Mouse (Mus musculus) ZHBTc4 (cell line): ENCODE measurements around the gene Synj2bp.

Experiments
- DNase-seq: peaks from one replicate; pipeline ENCODE4 v3.0.0-alpha.2; 2011; ENCODE audit warnings: low read depth, low spot score

Gene Synj2bp

GRCm38 (mm10) chr12:81532316-81533028 is at the start of gene Synj2bp, which contains the start of gene Gm20498:
TSS of gene Synj2bp (minus strand) at chr12:81532911.
TSS of gene Gm20498 (minus strand) at chr12:81532905.
- DNase-seq = peak; percentile 91

DNA sequence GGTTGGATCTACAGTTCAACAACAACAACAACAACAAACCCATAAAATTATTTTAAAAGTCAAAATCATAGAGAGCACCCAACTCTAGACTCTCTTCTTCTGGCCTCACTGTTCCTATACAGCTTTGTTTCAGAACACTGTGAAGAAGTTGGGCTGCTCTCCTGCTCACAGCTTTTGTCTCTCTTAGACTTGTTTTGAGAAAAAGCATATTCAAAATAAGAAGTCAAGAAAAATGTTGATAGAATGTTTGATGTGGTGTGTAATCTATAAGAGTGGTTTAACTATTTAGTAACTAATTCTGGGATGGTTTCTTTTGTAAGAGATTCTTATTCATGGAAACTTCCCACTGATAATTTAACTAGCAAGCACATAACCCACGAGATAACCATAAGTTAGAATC is 35.7 kb upstream of the Synj2bp start, which contains the start of gene Adam21:
TSS of gene Adam21 (minus strand) at position 101 of the 400 bp plus-strand sequence.
- no peak for DNase-seq

GRCm38 (mm10) chr12:81567931-81568330 is 35.2 kb upstream of the Synj2bp start:
- DNase-seq = no peak

GRCm38 (mm10) chr12:81564173-81564572 is 31.5 kb upstream of the Synj2bp start:
- no peak for DNase-seq

DNA sequence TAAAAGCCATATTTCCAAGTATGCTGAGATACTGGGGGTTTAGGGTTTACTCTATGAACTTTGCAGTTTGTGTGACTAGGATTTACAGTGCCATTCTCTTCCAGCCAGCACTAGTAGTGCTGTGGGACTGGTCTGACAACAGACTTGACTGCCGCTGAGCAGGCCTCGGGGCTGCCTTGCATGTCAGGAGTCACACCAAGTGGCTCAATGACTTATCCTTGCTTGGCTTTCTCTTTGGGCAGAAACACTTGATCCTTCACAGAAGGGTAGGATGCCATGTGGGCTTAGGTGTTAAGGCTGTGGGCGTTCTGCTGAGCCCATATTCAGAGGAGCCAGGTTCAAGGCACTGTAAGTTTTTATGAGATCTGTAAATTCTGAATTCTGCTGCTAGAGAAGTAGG is 16.6 kb upstream of the Synj2bp start:
- no peak for DNase-seq

DNA sequence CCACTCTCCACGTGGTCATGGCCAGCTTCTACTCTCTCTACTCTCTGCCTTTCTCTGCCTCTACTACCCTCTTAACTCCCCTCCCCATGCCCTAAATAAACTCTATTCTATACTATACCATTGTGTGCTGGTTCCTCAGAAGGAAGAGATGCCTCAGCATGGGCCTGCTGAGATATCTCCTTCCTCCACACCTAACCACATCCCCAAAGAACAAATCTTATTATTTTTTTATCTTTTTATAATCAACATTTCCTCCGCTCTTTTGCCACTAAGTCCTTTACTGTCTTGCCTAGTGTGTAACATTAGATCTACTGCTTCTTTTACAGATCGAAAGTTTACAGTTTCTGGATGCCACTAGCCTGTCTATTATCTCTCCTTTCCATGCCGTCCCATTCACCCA is 14.5 kb upstream of the Synj2bp start:
- DNase-seq = no peak

- DNase-seq = no peak
Measured at GRCm38 (mm10) chr12:81533029-81533419, 313 bp upstream of the Synj2bp start.

GRCm38 (mm10) chr12:81530587-81530986 is 2.1 kb downstream of the Synj2bp start:
- peak; percentile 77 for DNase-seq

DNA sequence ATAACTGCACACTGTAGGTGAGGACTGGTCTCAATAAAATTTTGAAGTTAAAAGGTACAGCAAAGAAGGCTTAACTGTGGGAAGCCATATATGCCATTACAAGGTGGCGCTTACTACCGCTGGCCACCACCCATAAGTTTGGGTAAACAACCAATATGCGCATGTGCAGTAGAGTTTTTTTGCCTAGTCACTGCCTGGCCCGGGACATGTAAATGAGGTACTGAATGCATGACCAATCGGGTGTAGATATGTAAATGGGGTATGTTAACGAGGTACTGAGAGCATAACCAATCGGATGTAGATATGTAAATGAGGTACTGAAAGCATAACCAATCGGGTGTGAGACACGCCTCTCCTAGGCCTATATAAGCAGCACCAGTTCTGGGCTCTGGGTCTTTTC is 35.8 kb downstream of the Synj2bp start:
- peak; percentile 58 for DNase-seq

DNA sequence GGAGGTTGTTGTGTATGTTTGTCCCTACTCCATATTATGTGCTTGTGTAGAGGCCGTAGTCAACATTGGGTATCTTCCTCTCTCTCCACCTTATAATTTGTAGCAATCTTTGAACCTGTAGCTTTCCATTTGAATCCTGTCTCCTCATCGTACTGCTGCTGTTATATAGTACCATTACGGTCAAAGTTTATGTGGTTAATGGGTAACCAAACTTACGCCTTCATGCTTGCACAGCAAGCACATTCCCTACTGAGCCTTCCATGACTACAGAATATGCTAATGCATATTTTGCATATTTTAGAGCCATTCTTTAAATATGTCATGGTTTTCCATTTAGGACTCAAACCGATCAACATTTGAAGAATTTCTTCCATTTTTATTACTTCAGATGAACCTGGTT is 42.2 kb downstream of the Synj2bp start:
- DNase-seq = no peak

- DNase-seq = no peak
Measured at GRCm38 (mm10) chr12:81485311-81485710, 47.4 kb downstream of the Synj2bp start.

- DNase-seq = peak; percentile 93
Measured at GRCm38 (mm10) chr12:81484727-81485191, 48.0 kb downstream of the Synj2bp start, which contains the start of gene Cox16. TSS of gene Cox16 (minus strand) at chr12:81485127.

- no peak for DNase-seq
Measured at GRCm38 (mm10) chr12:81484212-81484611, 48.5 kb downstream of the Synj2bp start.

- DNase-seq = peak; percentile 72
Measured at GRCm38 (mm10) chr12:81483656-81484055, 49.1 kb downstream of the Synj2bp start.

- peak; percentile 66 for DNase-seq
Measured at GRCm38 (mm10) chr12:81459051-81459450, 73.7 kb downstream of the Synj2bp start.
